Mouse (Mus musculus) stomach, adult 2 months (tissue): ENCODE results near the gene Gm8050. TPM values are rescaled to one million over a fixed set of nuclear protein-coding genes. Genes with fewer than 3 reads are reported as not detected.

Source experiments
- polyA plus RNA-seq: library from polyadenylated mRNA; depleted of rRNA; stranded (reverse); fragments of >200 nt; gene quantifications from 2 replicates; pipeline ENCODE4 v1.2.3, GENCODE M21; 2012; rRNA removed

The Gm8050 gene
- not detected in 2 replicates for polyA plus RNA-seq

DNA sequence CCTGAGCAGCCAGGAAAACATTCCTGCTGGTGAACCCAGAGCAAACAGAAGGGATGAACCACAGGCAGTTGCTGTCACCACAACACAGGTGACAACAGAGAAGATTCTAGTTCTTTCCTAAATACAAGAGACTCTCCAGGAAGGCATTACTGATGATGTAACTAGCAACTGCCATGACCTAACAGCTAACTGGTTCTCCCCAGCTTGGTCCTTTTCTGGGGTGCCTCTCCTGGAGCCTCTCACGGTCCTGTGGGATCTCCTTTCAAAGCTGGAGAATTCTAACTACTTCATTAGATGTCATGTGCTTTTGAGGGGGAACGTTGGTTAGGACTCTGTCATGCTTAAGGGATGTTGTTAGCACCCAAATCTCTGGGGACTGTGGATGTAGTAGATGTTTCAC, at the start of gene Gm8050:
Gene Gm8050 (minus strand): TSS at position 101 of the 400 bp plus-strand sequence.

DNA sequence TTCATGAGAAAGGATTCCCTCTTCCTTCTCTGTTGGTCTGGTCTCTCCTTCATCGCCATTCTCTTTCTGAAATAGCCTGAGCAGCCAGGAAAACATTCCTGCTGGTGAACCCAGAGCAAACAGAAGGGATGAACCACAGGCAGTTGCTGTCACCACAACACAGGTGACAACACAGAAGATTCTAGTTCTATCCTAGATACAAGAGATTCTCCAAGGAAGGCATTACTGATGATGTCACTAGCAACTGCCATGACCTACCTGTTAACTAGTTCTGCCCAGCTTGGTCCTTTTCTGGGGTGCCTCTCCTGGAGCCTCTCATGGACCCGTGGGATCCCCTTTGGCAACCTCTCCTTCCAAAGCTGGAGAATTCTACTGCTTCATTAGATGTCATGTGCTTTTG, 22.2 kb upstream of the Gm8050 start, which contains the start of gene Gm3636:
Gene Gm3636 (minus strand): TSS at position 101 of the 400 bp plus-strand sequence.

DNA sequence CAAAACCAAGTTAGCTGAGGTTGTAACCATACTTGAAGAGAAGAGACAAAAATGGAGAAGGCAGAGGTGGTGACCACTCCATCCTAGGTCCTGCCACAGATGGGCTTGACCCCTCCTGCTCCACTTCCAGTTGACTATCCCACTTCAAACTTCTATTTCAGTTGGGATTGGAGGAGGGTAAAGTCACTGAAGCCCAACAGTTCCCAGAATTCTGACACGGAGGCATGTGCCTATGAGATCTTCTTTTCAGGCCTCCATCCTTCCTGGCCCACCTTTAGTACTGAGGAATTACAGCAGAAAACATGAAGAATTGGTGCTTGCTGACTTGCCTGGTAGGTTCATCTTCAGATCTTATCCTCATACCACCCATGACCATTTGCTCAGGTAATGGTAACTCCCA, 36.0 kb downstream of the Gm8050 start, which contains the start of gene Gm10251:
Gene Gm10251 (minus strand): TSS at position 101 of the 400 bp plus-strand sequence.

Other genes starting within 250 kb of the Gm8050 start
- gene Gm8356, start 183.0 kb downstream of the Gm8050 start, polyA plus RNA-seq: not detected in 2 replicates
- gene Gm3629, start 129.6 kb downstream of the Gm8050 start, polyA plus RNA-seq: not detected in 2 replicates
- gene Gm3460, start 97.8 kb downstream of the Gm8050 start, polyA plus RNA-seq: not detected in 2 replicates
- gene Gm10251, start 36.1 kb downstream of the Gm8050 start, polyA plus RNA-seq: not detected in 2 replicates
- not detected in 2 replicates for gene Gm3636, start 22.1 kb upstream of the Gm8050 start, polyA plus RNA-seq
- gene Gm8362, start 54.2 kb upstream of the Gm8050 start, polyA plus RNA-seq: not detected in 2 replicates
- gene Gm3642, start 120.1 kb upstream of the Gm8050 start, polyA plus RNA-seq: not detected in 2 replicates
- gene Gm3667, start 169.7 kb upstream of the Gm8050 start, polyA plus RNA-seq: not detected in 2 replicates